Mouse (Mus musculus) midbrain, embryonic 10.5 days (tissue): Measurements from ENCODE around the gene Ankrd40. TPM values are rescaled to one million over a fixed set of nuclear protein-coding genes. Genes with fewer than 3 reads are reported as not detected.

ENCODE experiments used
- DNase-seq: peaks from one replicate; pipeline ENCODE4 v3.0.0-alpha.2; 2017; ENCODE audit warnings: low spot score
- H3K27ac ChIP-seq: fragments of 300-500 bp; sonication (generic); replicated peaks from 2 replicates; pipeline ENCODE4 v1.5.1; 2016; ENCODE audit warnings: mild to moderate bottlenecking
- H3K27me3 ChIP-seq: fragments of 300-500 bp; sonication (generic); 2 replicates; pipeline ENCODE4 v1.6.1; 2016; ENCODE audit warnings: low read depth, mild to moderate bottlenecking; ENCODE audit not compliant: poor library complexity, severe bottlenecking
- H3K36me3 ChIP-seq: fragments of 300-500 bp; sonication (generic); 2 replicates; pipeline ENCODE4 v1.6.1; 2016; ENCODE audit warnings: mild to moderate bottlenecking, moderate library complexity
- H3K4me1 ChIP-seq: fragments of 300-500 bp; sonication (generic); 2 replicates; pipeline ENCODE4 v1.6.1; 2016
- H3K4me3 ChIP-seq: fragments of 300-500 bp; sonication (generic); 2 replicates; pipeline ENCODE4 v1.5.1; 2016; ENCODE audit warnings: mild to moderate bottlenecking, moderate library complexity
- H3K9me3 ChIP-seq: fragments of 300-500 bp; sonication (generic); replicated peaks from 2 replicates; pipeline ENCODE4 v1.6.1; 2016; ENCODE audit warnings: mild to moderate bottlenecking
- WGBS: fragments of 180-500 bp; shearing (Covaris S2); methylation state at CpG from one replicate; pipeline ENCODE4 v1.1.7; 2016; 5-methylcytosine and 5-hydroxymethylcytosine counted together
- polyA plus RNA-seq: library from polyadenylated mRNA; unstranded; fragments of >200 nt; fragmentation: Nextera tagmentation; extraction: Ambion mirVana; gene quantifications from 2 replicates; pipeline ENCODE4 v1.2.1, GENCODE M21; 2016

The Ankrd40 gene
- polyA plus RNA-seq, 1 experiment from 2014 or later: 11.1 TPM

DNA sequence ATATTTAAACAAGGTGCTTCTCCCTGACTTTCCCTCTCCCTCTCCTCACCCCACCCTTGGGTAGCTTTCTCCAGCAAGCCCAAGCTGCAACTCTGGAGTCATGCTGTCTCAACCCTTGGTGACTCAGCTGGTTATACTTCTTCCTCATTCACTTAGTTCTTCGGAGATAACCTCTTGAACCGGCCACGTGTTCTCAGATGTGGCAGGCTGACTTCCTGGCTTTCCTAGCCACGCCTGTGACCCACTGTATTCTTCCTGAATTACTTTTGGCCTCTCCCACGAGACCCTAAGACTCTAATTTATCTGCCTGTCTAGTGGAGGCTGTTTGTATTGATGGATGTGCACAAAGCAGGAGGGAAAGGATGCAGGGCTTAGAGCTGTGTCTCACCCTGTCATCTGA, 43.0 kb downstream of the Ankrd40 start:
- no peak overlapping the region for H3K27ac ChIP-seq
- 58% methylated on average over 5 of the region's 5 CpGs for WGBS
- no peak for DNase-seq

DNA sequence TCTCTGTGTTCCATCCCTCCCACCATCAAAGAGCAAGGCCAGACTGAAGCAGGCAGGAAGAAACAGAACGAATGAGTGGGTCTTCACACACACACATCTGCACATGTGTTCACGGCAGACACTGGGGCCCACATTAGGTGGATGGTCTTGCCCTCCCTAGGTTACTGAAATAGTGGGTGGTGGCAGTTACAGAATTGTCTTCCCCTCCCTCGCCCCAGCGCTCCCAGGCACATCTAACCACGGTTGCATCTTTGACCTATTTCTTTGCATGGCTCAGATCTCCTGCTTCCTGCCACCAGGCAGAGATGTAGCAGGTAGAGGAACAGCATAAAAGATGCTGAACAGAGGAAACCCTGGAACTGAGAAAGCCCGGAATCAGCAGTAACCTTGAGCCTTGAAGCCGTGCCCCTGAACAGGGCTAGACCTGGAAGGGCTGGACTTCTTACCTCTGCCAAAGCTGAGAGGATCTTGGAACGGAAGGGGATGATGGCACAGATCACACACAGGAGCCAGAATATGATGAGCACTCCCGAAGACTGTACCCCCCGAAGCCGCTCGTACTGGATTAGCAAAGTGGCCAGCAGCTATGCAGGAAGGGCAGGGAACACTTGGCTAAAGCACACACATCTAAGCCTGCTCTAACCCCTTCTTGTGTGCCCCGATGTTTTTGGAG, 46.6 kb downstream of the Ankrd40 start:
- no peak overlapping the region for H3K4me3 ChIP-seq
- WGBS: 89% methylated on average over 13 of the region's 13 CpGs

More for the DNA sequence above, 43.0 kb downstream of the Ankrd40 start:
- 0 out of 2 replicates have a peak, but pooled peaks cover 7% of the 10 kb centered on the region for H3K4me1 ChIP-seq
- no peaks in the 10 kb centered on the region for H3K36me3 ChIP-seq
- 0 out of 2 replicates have a peak, but pooled peaks cover 3% of the 10 kb centered on the region for H3K27me3 ChIP-seq
- H3K9me3 ChIP-seq: no peaks in the 10 kb centered on the region; the same call in 1 of the 2 replicates
- no peak overlapping the region for H3K4me3 ChIP-seq

GRCm38 (mm10) chr11:94379061-94379460, 51.3 kb downstream of the Ankrd40 start:
- 21% methylated on average over 2 of the region's 2 CpGs for WGBS
- DNase-seq: no peak
- no peaks in the 10 kb centered on the region for H3K9me3 ChIP-seq
- H3K4me3 ChIP-seq: no peak overlapping the region
- H3K36me3 ChIP-seq: no peaks in the 10 kb centered on the region
- H3K27ac ChIP-seq: no peak overlapping the region
- H3K4me1 ChIP-seq: peaks cover 12% of the 10 kb centered on the region
- no peaks in the 10 kb centered on the region; the same call in 1 of the 2 replicates for H3K27me3 ChIP-seq

More for the DNA sequence above, 46.6 kb downstream of the Ankrd40 start:
- no peaks in the 10 kb centered on the region for H3K27me3 ChIP-seq
- no peaks in the 10 kb centered on the region for H3K9me3 ChIP-seq
- H3K36me3 ChIP-seq: no peaks in the 10 kb centered on the region
- peaks cover 14% of the 10 kb centered on the region for H3K4me1 ChIP-seq
- DNase-seq: no peak
- no peak overlapping the region for H3K27ac ChIP-seq

DNA sequence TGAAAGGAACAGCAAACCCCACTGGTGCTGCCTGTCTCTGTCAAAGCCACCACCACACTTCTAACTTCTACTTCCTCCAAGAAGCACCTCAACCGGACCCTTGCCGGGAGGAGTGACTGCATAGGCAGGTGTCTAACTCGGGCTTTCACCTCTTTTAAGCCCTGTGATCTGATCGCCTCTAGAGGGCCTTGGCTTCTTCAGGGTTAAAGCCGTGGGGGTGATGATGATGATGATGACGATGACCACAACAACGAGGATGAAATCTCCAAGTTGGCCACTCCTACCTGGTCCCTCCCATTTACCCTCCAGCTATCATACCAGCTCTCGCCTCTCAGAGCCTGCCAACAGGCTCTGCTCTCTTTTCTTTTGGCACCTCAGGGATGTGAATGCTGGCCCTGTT, 51.9 kb downstream of the Ankrd40 start:
- no peak overlapping the region for H3K27ac ChIP-seq
- DNase-seq: no peak
- H3K36me3 ChIP-seq: no peaks in the 10 kb centered on the region
- no peak overlapping the region for H3K4me3 ChIP-seq
- H3K4me1 ChIP-seq: peaks cover 12% of the 10 kb centered on the region
- no peaks in the 10 kb centered on the region for H3K9me3 ChIP-seq
- peaks cover under 1% of the 10 kb centered on the region; the same call in 1 of the 2 replicates for H3K27me3 ChIP-seq
- 80% methylated on average over 8 of the region's 8 CpGs for WGBS

- Histone ChIP-seq H3K27ac (peak overlapping the region; percentile 42), H3K4me3 (peak overlapping the region; percentile 18; the same call in 1 of the 2 replicates), H3K27me3 (peaks cover 9% of the 10 kb centered on the region; the same call in 1 of the 2 replicates), H3K4me1 (peaks cover 18% of the 10 kb centered on the region), H3K36me3 (no peaks in the 10 kb centered on the region), H3K9me3 (no peaks in the 10 kb centered on the region)
- DNase-seq: peak; percentile 50
- WGBS: 43% methylated on average over 12 of the region's 12 CpGs
Measured at GRCm38 (mm10) chr11:94385977-94386771, 58.4 kb downstream of the Ankrd40 start.

- peaks cover 25% of the 10 kb centered on the region for H3K27me3 ChIP-seq
- H3K36me3 ChIP-seq: no peaks in the 10 kb centered on the region
- H3K9me3 ChIP-seq: no peaks in the 10 kb centered on the region
- WGBS: 84% methylated on average over 4 of the region's 4 CpGs
- no peak overlapping the region for H3K27ac ChIP-seq
- no peak for DNase-seq
- H3K4me3 ChIP-seq: no peak overlapping the region
- peaks cover 25% of the 10 kb centered on the region for H3K4me1 ChIP-seq
Measured at GRCm38 (mm10) chr11:94387756-94388155, 60.0 kb downstream of the Ankrd40 start.

DNA sequence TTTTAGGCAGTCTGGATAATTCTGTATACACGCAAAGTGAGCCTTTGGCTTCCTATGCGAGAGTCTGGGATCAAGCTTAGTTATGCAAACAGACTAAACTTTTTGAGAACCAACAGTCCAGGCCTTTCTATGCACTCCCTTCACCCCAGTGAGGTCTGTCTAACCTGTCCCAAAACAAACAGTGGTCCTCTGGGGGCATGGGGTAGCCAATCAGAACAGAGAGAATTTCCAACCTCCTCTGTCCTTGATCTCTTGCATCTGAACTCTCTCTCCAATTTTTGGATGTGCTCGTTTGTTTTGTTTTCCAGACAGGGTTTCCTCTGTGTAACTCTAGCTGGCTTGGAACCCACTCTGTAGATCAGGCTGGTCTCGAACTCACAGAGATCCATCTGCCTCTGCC, 61.2 kb downstream of the Ankrd40 start:
- Histone ChIP-seq H3K9me3 (no peaks in the 10 kb centered on the region), H3K27ac (no peak overlapping the region), H3K27me3 (peaks cover 35% of the 10 kb centered on the region), H3K4me1 (peaks cover 27% of the 10 kb centered on the region), H3K4me3 (no peak overlapping the region), H3K36me3 (no peaks in the 10 kb centered on the region)
- DNase-seq: no peak
- WGBS: 85% methylated on average over 4 of the region's 4 CpGs

GRCm38 (mm10) chr11:94389724-94390396, 62.1 kb downstream of the Ankrd40 start:
- Histone ChIP-seq H3K9me3 (no peaks in the 10 kb centered on the region), H3K4me1 (peaks cover 27% of the 10 kb centered on the region), H3K4me3 (no peak overlapping the region), H3K27ac (no peak overlapping the region), H3K27me3 (peaks cover 41% of the 10 kb centered on the region), H3K36me3 (no peaks in the 10 kb centered on the region)
- WGBS: 74% methylated on average over 6 of the region's 6 CpGs
- no peak for DNase-seq

- Histone ChIP-seq H3K9me3 (no peaks in the 10 kb centered on the region), H3K27me3 (peaks cover 36% of the 10 kb centered on the region), H3K27ac (no peak overlapping the region), H3K4me1 (peaks cover 19% of the 10 kb centered on the region), H3K36me3 (no peaks in the 10 kb centered on the region), H3K4me3 (no peak overlapping the region)
- no peak for DNase-seq
- WGBS: 93% methylated on average over 6 of the region's 6 CpGs
Measured at GRCm38 (mm10) chr11:94390825-94391224, 63.0 kb downstream of the Ankrd40 start.

Other genes starting within 250 kb of the Ankrd40 start
- 18.4 and 21.6 TPM in 2 replicates for gene Tob1, start 116.5 kb upstream of the Ankrd40 start, polyA plus RNA-seq
- 0.27 and 0.99 TPM in 2 replicates for gene Wfikkn2, start 82.0 kb upstream of the Ankrd40 start, polyA plus RNA-seq
- not detected in 2 replicates for gene Gm21885, start 46.1 kb upstream of the Ankrd40 start, polyA plus RNA-seq
- 105 and 109 TPM in 2 replicates for gene Luc7l3, start 6.0 kb upstream of the Ankrd40 start, polyA plus RNA-seq
- 0.37 and 0.42 TPM in 2 replicates for gene Abcc3, start 65.0 kb downstream of the Ankrd40 start, polyA plus RNA-seq
- 8.1 and 9.1 TPM in 2 replicates for gene Cacna1g, start 146.2 kb downstream of the Ankrd40 start, polyA plus RNA-seq
- gene Spata20, start 158.2 kb downstream of the Ankrd40 start, polyA plus RNA-seq: 0.12 TPM in 1 of 2 replicates, not detected in the other
- gene Epn3, start 172.0 kb downstream of the Ankrd40 start, polyA plus RNA-seq: 0.57 and 0.80 TPM in 2 replicates
- 2.7 and 2.9 TPM in 2 replicates for gene Mycbpap, start 193.7 kb downstream of the Ankrd40 start, polyA plus RNA-seq
- gene Rsad1, start 221.3 kb downstream of the Ankrd40 start, polyA plus RNA-seq: 4.6 and 5.1 TPM in 2 replicates
- 0.12 and 0.39 TPM in 2 replicates for gene Chad, start 237.0 kb downstream of the Ankrd40 start, polyA plus RNA-seq